In genomic region chr4:155085206-155086107, GRCm38 (mm10) we compare ENCODE assay signal across 8 mouse cellular contexts. TPM values are rescaled to one million over a fixed set of nuclear protein-coding genes. Genes with fewer than 3 reads are reported as not detected.
DNase-seq lines count a peak whose midpoint lies in the region; ATAC-seq and TF ChIP-seq lines count a peak whose summit lies in the region.

No protein-coding gene starts in this region.

- H3K27me3 ChIP-seq in liver, adult 2 months (ENCODE audit: control insufficient read depth, insufficient read depth, low read length) = no peaks in the 10 kb centered on the region
- H3K27me3 ChIP-seq in heart, postnatal 0 days (ENCODE audit: control insufficient read depth, insufficient read depth, low read length) = no peaks in the 10 kb centered on the region
- H3K27me3 ChIP-seq in midbrain, embryonic 11.5 days (ENCODE audit: control insufficient read depth, insufficient read depth, low read length) = no peaks in the 10 kb centered on the region

- H3K9ac ChIP-seq in liver, adult 2 months (ENCODE audit: low read depth, low read length) = peak overlapping the region; percentile 92
- H3K9ac ChIP-seq in heart, postnatal 0 days (replicated peaks; ENCODE audit: low read depth, low read length) = peak overlapping the region; percentile 95
- peak overlapping the region; percentile 91 for H3K9ac ChIP-seq in midbrain, embryonic 11.5 days (ENCODE audit: low read length)

- peak; percentile 57; the same call in 1 of the 2 replicates for ATAC-seq in heart, postnatal 0 days (ENCODE audit: insufficient read depth, low read depth)
- ATAC-seq in midbrain, embryonic 11.5 days (ENCODE audit: low FRiP score) = no peak

- no peak for DNase-seq in liver, adult 2 months (ENCODE audit: extremely low read depth, low read depth, low spot score)
- DNase-seq in liver = no peak
- peak; percentile 23 for DNase-seq in c-Kit-positive CD71-positive TER-119-positive erythroid progenitor cells, embryonic 14.5 days (ENCODE audit: low spot score)
- DNase-seq in heart, postnatal 0 days (ENCODE audit: low spot score) = no peak
- DNase-seq in midbrain, embryonic 11.5 days (ENCODE audit: low spot score, missing footprints) = no peak
- no peak for DNase-seq in urinary bladder, adult 2 months (ENCODE audit: low spot score)
- no peak for DNase-seq in gastrocnemius, adult 8-10 months (ENCODE audit: low spot score in 2 of 2)
- no peak for DNase-seq in adrenal gland, postnatal 10 days

- H3K9me3 ChIP-seq in heart, postnatal 0 days (replicated peaks; ENCODE audit: control insufficient read depth, low read length) = no peaks in the 10 kb centered on the region
- no peaks in the 10 kb centered on the region for H3K9me3 ChIP-seq in midbrain, embryonic 11.5 days (ENCODE audit: control insufficient read depth, low read length)

- WGBS in liver, adult 2 months = 3% methylated on average over 35 of the region's 35 CpGs
- WGBS in heart, postnatal 0 days = 6% methylated on average over 23 of the region's 35 CpGs
- WGBS in midbrain, embryonic 11.5 days = 6% methylated on average over 35 of the region's 35 CpGs

- TF ChIP-seq CTCF in liver, adult 2 months (IDR thresholded peaks at IDR 0.05; ENCODE audit: low read depth, low read length) = no peak
- TF ChIP-seq CTCF in heart, postnatal 0 days (IDR thresholded peaks at IDR 0.05; ENCODE audit: low read depth) = no peak

- H3K79me2 ChIP-seq in liver, adult 2 months (ENCODE audit: control insufficient read depth, insufficient read depth, low read length) = peaks cover 25% of the 10 kb centered on the region

- no peak for TF ChIP-seq POLR2A in liver, adult 2 months (IDR thresholded peaks at IDR 0.05; ENCODE audit: extremely low read depth, insufficient read depth, low read length)

- H3K36me3 ChIP-seq in liver, adult 2 months (ENCODE audit: control insufficient read depth, insufficient read depth, low read length) = peaks cover 7% of the 10 kb centered on the region
- peaks cover 17% of the 10 kb centered on the region for H3K36me3 ChIP-seq in heart, postnatal 0 days (replicated peaks; ENCODE audit: control insufficient read depth, insufficient read depth, low read length)
- H3K36me3 ChIP-seq in midbrain, embryonic 11.5 days (ENCODE audit: control insufficient read depth, insufficient read depth, low read length) = peaks cover 4% of the 10 kb centered on the region; the same call in 1 of the 2 replicates

- peak overlapping the region; percentile 92 for H3K4me2 ChIP-seq in heart, postnatal 0 days (ENCODE audit: low read depth, low read length)
- peak overlapping the region; percentile 87 for H3K4me2 ChIP-seq in midbrain, embryonic 11.5 days

- H3K4me3 ChIP-seq in liver, adult 2 months (ENCODE audit: insufficient read depth, low read depth, low read length) = peak overlapping the region; percentile 78
- peak overlapping the region; percentile 96 for H3K4me3 ChIP-seq in heart, postnatal 0 days (ENCODE audit: low read depth, low read length)
- H3K4me3 ChIP-seq in midbrain, embryonic 11.5 days (ENCODE audit: low read depth, low read length) = peak overlapping the region; percentile 97

- H3K4me1 ChIP-seq in liver, adult 2 months (ENCODE audit: control insufficient read depth, insufficient read depth, low read length) = peaks cover 30% of the 10 kb centered on the region
- peaks cover 23% of the 10 kb centered on the region for H3K4me1 ChIP-seq in heart, postnatal 0 days (ENCODE audit: control insufficient read depth, insufficient read depth)
- peaks cover 17% of the 10 kb centered on the region for H3K4me1 ChIP-seq in midbrain, embryonic 11.5 days (ENCODE audit: control insufficient read depth, insufficient read depth, low read length)

- peak overlapping the region; percentile 87 for H3K27ac ChIP-seq in liver, adult 2 months (replicated peaks; ENCODE audit: insufficient read depth, low read depth, low read length)
- peak overlapping the region; percentile 95 for H3K27ac ChIP-seq in heart, postnatal 0 days (ENCODE audit: low read depth)
- peak overlapping the region; percentile 80 for H3K27ac ChIP-seq in midbrain, embryonic 11.5 days (ENCODE audit: low read depth, low read length)

- no peak for TF ChIP-seq EP300 in heart, postnatal 0 days (IDR thresholded peaks at IDR 0.05; ENCODE audit: low read depth)

RNA-seq across cellular contexts. Expression of gene Rer1, which starts 0.7 kb away (rescaled TPM):
- 128 and 135 TPM in 2 replicates for total RNA-seq in liver, adult 2 months (2014; rRNA removed)
- polyA plus RNA-seq in liver, adult 2 months (2012; rRNA removed) = 84.3 and 92.1 TPM in 2 replicates
- total RNA-seq in heart, postnatal 0 days (2014; rRNA removed; ENCODE audit: low replicate concordance) = 96.1 and 126 TPM in 2 replicates
- polyA plus RNA-seq in heart, postnatal 0 days (2015; fragmentation: Nextera tagmentation; extraction: Ambion mirVana) = 116 and 123 TPM in 2 replicates
- 152 and 162 TPM in 2 replicates for polyA plus RNA-seq in midbrain, embryonic 11.5 days (2014; fragmentation: Nextera tagmentation; extraction: Ambion mirVana)
- polyA plus RNA-seq in urinary bladder, adult 2 months (2012; rRNA removed) = 130 and 159 TPM in 2 replicates
- 10 to 100 TPM; 52.2 to 64.6 (median 59.8) TPM for total RNA-seq in gastrocnemius, adult 8-10 months (2022)
- 10 to 100 TPM; 91.2 to 93.1 TPM for total RNA-seq in adrenal gland, postnatal 10 days (2021)

RNA-seq across cellular contexts. Expression of gene Morn1, which starts 0.9 kb away (rescaled TPM):
- 2.5 and 4.2 TPM in 2 replicates for total RNA-seq in liver, adult 2 months (2014; rRNA removed)
- polyA plus RNA-seq in liver, adult 2 months (2012; rRNA removed) = 3.0 and 3.6 TPM in 2 replicates
- 5.7 TPM in 1 of 2 replicates, not detected in the other for total RNA-seq in heart, postnatal 0 days (2014; rRNA removed; ENCODE audit: low replicate concordance)
- 1.8 and 2.4 TPM in 2 replicates for polyA plus RNA-seq in heart, postnatal 0 days (2015; fragmentation: Nextera tagmentation; extraction: Ambion mirVana)
- polyA plus RNA-seq in midbrain, embryonic 11.5 days (2014; fragmentation: Nextera tagmentation; extraction: Ambion mirVana) = 4.1 and 5.1 TPM in 2 replicates
- polyA plus RNA-seq in urinary bladder, adult 2 months (2012; rRNA removed) = 6.7 and 7.0 TPM in 2 replicates
- 1 to 10 TPM; 1.2 to 2.1 (median 1.4) TPM for total RNA-seq in gastrocnemius, adult 8-10 months (2022)
- 10 to 100 TPM in 1 of 2 experiments, 1 to 10 TPM in 1; 7.0 to 11.2 TPM for total RNA-seq in adrenal gland, postnatal 10 days (2021)

RNA-seq across cellular contexts. Expression of gene Pex10, which starts 18.6 kb away (rescaled TPM):
- total RNA-seq in liver, adult 2 months (2014; rRNA removed) = 3.7 and 4.5 TPM in 2 replicates
- 11.2 and 13.0 TPM in 2 replicates for polyA plus RNA-seq in liver, adult 2 months (2012; rRNA removed)
- 16.5 and 16.6 TPM in 2 replicates for total RNA-seq in heart, postnatal 0 days (2014; rRNA removed; ENCODE audit: low replicate concordance)
- polyA plus RNA-seq in heart, postnatal 0 days (2015; fragmentation: Nextera tagmentation; extraction: Ambion mirVana) = 17.3 and 18.4 TPM in 2 replicates
- polyA plus RNA-seq in midbrain, embryonic 11.5 days (2014; fragmentation: Nextera tagmentation; extraction: Ambion mirVana) = 8.2 and 9.7 TPM in 2 replicates
- 11.8 and 13.4 TPM in 2 replicates for polyA plus RNA-seq in urinary bladder, adult 2 months (2012; rRNA removed)
- 10 to 100 TPM; 10.4 to 12.4 (median 11.4) TPM for total RNA-seq in gastrocnemius, adult 8-10 months (2022)
- 10 to 100 TPM; 21.8 to 30.1 TPM for total RNA-seq in adrenal gland, postnatal 10 days (2021)

RNA-seq across cellular contexts. Expression of gene Plch2, which starts 28.9 kb away (rescaled TPM):
- 0.07 TPM in 1 of 2 replicates, not detected in the other for total RNA-seq in liver, adult 2 months (2014; rRNA removed)
- 0.01 and 0.04 TPM in 2 replicates for polyA plus RNA-seq in liver, adult 2 months (2012; rRNA removed)
- 0.15 TPM in 1 of 2 replicates, not detected in the other for total RNA-seq in heart, postnatal 0 days (2014; rRNA removed; ENCODE audit: low replicate concordance)
- polyA plus RNA-seq in heart, postnatal 0 days (2015; fragmentation: Nextera tagmentation; extraction: Ambion mirVana) = 0.05 and 0.30 TPM in 2 replicates
- 0.81 and 0.85 TPM in 2 replicates for polyA plus RNA-seq in midbrain, embryonic 11.5 days (2014; fragmentation: Nextera tagmentation; extraction: Ambion mirVana)
- polyA plus RNA-seq in urinary bladder, adult 2 months (2012; rRNA removed) = 83.1 and 93.6 TPM in 2 replicates
- under 1 TPM in 3 of 4 experiments, not detected in 1; 0.13 to 0.73 (median 0.15) TPM for total RNA-seq in gastrocnemius, adult 8-10 months (2022)
- total RNA-seq in adrenal gland, postnatal 10 days (2021) = under 1 TPM; 0.27 to 0.79 TPM
